Mouse (Mus musculus) liver, embryonic 14.5 days (tissue): ENCODE data around the gene Stx5a.

ENCODE experiments used
- CTCF ChIP-seq: IDR thresholded peaks from 2 replicates; pipeline ENCODE4 v1.5.1; 2016; ENCODE audit warnings: antibody characterized with exemption, low read depth, control low read depth
- EP300 ChIP-seq: IDR thresholded peaks from 2 replicates; pipeline ENCODE4 v1.6.1; 2016; ENCODE audit warnings: antibody characterized with exemption, low read depth

DNA sequence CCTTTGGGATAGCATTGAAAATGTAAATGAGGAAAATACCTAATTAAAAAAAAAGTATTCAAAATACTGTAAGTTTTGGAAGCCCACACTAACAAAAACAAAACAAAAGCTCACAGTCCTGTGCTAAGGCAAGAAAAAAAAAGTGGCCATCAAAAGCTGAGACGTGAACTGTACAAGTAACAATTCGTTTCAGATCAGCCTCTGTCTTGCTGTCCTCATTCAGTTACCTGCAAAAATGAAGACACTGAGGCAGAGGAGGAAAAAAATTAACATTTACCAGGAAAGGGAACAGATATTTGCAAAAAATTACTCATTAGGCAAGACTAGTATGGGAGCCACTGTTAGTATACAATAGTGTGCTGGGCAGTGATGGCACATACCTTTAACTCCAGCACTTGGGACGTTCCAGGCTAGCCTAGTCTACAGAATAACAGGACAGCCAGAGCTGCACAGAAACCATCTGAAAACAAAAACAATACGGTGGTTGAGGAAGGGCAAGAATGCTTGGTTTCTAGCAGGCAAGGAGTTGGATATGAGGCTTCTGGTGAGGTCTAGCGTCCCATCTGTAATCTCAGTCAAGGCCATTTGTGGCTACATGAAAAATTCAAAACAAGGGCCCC, 13.6 kb upstream of the Stx5a start:
- no peak for TF ChIP-seq EP300
- TF ChIP-seq CTCF: no peak
